Mouse (Mus musculus) gastrocnemius, postnatal 10 days (tissue): ENCODE results near the gene Dcp1a. TPM values are rescaled to one million over a fixed set of nuclear protein-coding genes. Genes with fewer than 3 reads are reported as not detected.

Source experiments
- DNase-seq: peaks from one replicate; pipeline ENCODE4 v3.0.0; 2021; ENCODE audit warnings: mixed read lengths
- long read RNA-seq, 2 experiments: library from polyadenylated mRNA; stranded (forward); transcript quantifications; one replicate each; pipeline ENCODE4 v2.0.0; 2021
- total RNA-seq, 2 experiments: library from RNA; stranded (reverse); gene quantifications; 2 replicates each; pipeline ENCODE4 v1.2.3; 2021

Gene Dcp1a
- total RNA-seq = 10 to 100 TPM; 10.7 to 14.3 TPM
- long read RNA-seq, experiment 1, full-length matches to known transcripts = 7 of 12 reads
- long read RNA-seq, experiment 1, partial matches to known transcripts = 0 of 12 reads
- long read RNA-seq, experiment 1, other reads (novel, unspliced or antisense) = 5 of 12 reads
- long read RNA-seq, experiment 2, full-length matches to known transcripts = 1 of 2 reads
- long read RNA-seq, experiment 2, partial matches to known transcripts = 0 of 2 reads
- long read RNA-seq, experiment 2, other reads (novel, unspliced or antisense) = 1 of 2 reads

- peak; percentile 90 for DNase-seq
Observed at GRCm38 (mm10) chr14:30479361-30479948, at the start of gene Dcp1a. TSS of gene Dcp1a (plus strand) at chr14:30479535.

DNA sequence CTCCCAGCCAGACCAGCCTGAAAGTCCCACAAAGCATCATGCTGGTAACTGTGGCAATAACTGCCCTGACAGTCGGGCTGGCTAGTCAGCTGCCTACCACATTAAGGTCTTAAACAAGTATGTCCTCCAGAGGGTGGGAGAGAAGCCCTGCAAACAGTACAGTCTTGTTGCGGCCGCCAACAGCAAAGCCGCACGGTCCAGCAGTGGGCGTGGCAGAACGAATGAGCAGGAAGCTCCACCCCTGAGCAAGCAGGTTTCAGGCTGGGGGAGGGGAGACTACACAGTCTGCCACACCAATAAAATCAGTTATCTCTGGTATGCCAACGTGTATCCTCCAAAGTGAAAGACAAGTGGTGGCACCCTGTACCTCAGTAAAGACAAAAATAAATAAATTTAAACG, 49.7 kb upstream of the Dcp1a start:
- DNase-seq = no peak

- DNase-seq = no peak
Observed at GRCm38 (mm10) chr14:30430026-30430425, 49.3 kb upstream of the Dcp1a start.

DNA sequence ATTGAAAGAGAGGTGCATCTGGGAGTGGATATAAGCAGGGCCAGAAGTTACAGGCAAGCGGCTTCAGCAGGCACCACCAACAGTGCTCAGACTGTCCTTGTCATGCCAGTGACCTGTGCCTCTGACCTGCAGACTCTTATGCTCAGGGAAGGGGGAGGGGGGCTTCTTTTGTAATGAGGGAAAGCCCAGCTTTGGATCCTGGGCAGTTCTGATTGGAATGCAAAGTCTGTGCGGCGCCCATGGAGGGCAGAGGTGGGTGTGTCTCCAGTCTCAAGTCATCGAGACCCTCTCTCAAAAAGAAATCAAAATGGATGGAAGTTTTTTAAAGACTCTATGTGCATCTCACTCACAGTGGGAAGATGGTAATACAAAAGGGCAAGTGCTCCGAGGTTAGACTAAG, 48.9 kb upstream of the Dcp1a start:
- DNase-seq = no peak

- DNase-seq = no peak
Observed at GRCm38 (mm10) chr14:30435316-30435715, 44.0 kb upstream of the Dcp1a start.

- no peak for DNase-seq
Observed at GRCm38 (mm10) chr14:30439915-30440314, 39.4 kb upstream of the Dcp1a start.

DNA sequence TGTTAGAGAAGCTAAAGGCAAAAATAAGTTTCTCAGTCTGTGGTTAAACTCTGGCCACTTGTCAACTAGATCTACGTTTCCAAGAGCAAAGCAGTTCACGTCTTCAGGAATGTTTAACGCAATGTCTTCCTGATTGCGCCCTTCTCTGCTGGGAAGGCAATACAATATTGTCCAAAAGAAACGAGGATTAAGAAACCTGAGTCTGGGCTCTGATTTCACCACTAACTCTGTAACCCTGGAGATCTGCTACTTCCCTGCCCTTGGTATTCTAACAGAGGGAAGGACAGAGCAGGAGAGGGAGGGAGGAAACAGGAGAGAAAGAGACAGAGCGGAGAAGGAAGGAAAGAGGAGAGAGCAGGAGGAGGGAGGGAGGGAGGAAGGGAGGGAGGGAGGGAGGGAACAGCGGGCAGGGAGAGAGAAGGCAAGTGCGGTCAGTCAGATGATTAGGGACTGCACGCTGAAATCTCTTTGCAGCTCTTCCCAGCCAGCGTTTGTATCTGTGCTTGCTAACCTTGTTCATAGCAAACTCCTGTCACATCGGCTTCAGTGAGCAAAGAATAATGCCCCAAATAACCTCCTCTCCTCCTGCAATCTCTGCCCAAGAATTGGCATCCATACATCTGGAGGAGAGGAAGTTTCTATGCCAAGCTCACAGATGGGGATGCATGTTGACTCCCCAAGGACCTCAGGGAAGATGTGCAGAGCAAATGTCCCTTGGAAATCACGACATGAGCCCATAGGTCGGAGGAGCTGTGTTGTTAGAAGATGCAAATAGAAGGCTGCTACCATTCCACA, 23.3 kb upstream of the Dcp1a start:
- DNase-seq = no peak

DNA sequence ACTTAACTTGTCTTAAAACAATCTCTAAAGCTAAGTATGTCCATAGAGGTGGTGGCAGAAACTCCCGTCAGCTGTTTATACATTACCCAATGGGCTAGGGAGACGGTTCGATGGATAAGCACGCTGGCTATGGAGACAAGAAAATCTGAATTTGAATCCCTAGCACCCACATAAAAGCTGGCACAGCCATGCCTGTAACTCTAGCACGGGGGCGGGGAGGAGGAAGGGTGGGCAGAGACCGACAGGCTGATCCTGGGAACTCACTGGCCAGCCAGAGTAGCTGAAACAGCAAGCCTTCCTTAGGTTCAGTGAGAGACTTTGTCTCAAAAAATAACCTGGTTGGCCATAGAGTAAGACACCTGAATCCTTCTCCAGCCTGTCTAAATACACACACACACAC, 21.9 kb upstream of the Dcp1a start:
- no peak for DNase-seq

- DNase-seq = no peak
Observed at GRCm38 (mm10) chr14:30457897-30458296, 21.4 kb upstream of the Dcp1a start.

- no peak for DNase-seq
Observed at GRCm38 (mm10) chr14:30458820-30459219, 20.5 kb upstream of the Dcp1a start.

GRCm38 (mm10) chr14:30459891-30460523, 19.3 kb upstream of the Dcp1a start:
- DNase-seq = peak; percentile 74

GRCm38 (mm10) chr14:30463312-30463711, 16.0 kb upstream of the Dcp1a start:
- DNase-seq = no peak

- no peak for DNase-seq
Observed at GRCm38 (mm10) chr14:30473605-30474004, 5.7 kb upstream of the Dcp1a start.

DNA sequence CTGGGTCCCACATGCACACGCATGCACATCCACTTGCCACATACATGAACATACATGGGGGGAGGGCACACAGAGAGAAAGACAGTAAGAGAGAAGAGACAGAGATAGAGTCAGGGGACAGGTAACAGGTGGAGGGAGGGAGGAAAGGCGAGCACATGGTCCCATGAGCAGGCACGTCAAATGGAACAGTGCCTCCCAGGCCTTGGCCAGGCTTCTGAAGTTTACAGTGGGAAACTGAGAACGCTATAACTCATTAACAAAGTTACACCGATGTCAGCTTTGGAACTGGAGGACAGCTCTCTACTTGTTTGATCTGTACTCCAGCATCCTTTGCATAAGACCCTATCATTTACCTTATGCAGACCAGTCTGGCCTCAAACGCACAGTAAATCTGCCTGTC, 4.9 kb upstream of the Dcp1a start:
- no peak for DNase-seq

DNA sequence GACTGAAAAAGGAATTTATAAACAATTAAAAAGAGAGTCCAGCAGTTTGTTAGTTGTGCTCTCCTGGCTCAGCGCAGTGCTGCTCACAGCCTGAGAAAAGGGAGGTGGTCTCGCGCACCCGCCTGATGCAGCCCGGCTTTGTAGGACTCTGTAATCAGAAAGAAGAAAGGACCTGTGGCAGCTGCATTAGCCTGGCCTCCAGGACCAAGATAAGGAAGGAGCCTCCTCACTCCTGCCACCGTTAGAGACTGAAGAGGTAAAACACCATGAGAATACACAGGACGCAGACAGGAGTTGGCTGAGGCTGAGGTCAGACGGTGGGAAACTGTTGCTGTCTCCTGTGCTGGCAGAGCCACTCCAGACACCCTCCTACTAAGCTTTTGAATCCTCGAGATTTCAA, 12.0 kb downstream of the Dcp1a start, which contains the start of gene Cacna1d:
Gene Cacna1d (minus strand): TSS at position 114 of the 400 bp plus-strand sequence.
- no peak for DNase-seq

DNA sequence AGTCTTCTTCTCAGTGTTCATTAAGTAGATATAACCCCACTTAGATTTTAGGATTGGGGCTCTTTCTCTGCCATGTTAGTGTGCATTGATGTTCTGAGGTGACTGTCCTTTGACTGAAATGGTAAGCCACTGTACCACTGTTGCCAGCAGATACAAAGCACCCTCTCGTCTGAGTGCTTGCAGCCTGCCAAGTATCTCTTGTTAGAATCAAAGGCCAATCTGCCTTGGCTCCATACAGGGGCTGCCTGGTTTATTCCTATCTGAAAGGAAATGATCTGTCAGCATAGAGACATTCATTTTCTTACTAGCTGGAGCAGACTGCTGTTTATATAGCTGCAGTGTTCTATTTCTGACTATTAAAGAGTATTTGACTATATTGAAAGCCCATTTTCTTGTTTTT, 13.9 kb downstream of the Dcp1a start:
- DNase-seq = no peak

- DNase-seq = no peak
Observed at GRCm38 (mm10) chr14:30494998-30495397, 15.7 kb downstream of the Dcp1a start.

DNA sequence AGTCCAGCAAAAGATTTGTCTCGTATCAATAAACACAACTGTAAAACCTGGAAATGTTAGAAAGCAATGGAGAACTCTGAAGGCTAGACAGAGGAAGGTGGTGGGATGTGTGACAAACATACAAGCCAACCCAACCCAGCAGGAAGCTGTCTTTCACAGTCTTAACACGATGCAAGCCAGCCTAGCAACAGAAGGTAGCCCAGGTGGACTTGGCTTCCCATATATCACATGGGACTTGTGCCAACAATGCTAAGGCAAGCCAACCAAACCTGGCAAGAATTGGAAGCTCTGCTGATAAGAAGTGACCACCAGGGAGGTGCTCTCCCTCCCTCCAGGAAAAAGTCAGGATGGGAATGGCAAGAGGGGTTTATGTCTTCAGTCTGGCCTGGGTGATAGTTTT, 18.9 kb downstream of the Dcp1a start:
- no peak for DNase-seq

- DNase-seq = no peak
Observed at GRCm38 (mm10) chr14:30504990-30505389, 25.7 kb downstream of the Dcp1a start.

GRCm38 (mm10) chr14:30510214-30510763, 31.0 kb downstream of the Dcp1a start:
- DNase-seq = no peak

- no peak for DNase-seq
Observed at GRCm38 (mm10) chr14:30512896-30513295, 33.6 kb downstream of the Dcp1a start.

GRCm38 (mm10) chr14:30515931-30516723, 36.8 kb downstream of the Dcp1a start:
- DNase-seq = no peak
